Mouse (Mus musculus) heart, adult 2 months (tissue): ENCODE results near the gene Ucma.

Experiments
- CTCF ChIP-seq: fragments of 200-600 bp; IDR thresholded peaks from 2 replicates; pipeline ENCODE4 v1.8.1; 2022; ENCODE audit warnings: antibody characterized with exemption, mild to moderate bottlenecking, moderate library complexity
- EP300 ChIP-seq: fragments of 200-500 bp; IDR thresholded peaks from 2 replicates; pipeline ENCODE4 v1.6.1; 2011; ENCODE audit warnings: low read depth, low read length, control low read depth; ENCODE audit not compliant: insufficient read depth
- POLR2A ChIP-seq: fragments of 200-500 bp; IDR thresholded peaks from 2 replicates; pipeline ENCODE4 v1.6.1; 2011; ENCODE audit warnings: mild to moderate bottlenecking, low read depth, low read length, control low read depth; ENCODE audit not compliant: insufficient read depth

- TF ChIP-seq CTCF (no peak), POLR2A (no peak), EP300 (no peak)
Measured at GRCm38 (mm10) chr2:4996421-4996824, 20.5 kb downstream of the Ucma start.
